Mouse (Mus musculus): ENCODE data around the gene Fam20a.
"Not testable (repeated sequence)": the region's sequence is repeated elsewhere in the genome, so short reads cannot be mapped to it uniquely, and the experiment has no call there.

Gene Fam20a

GRCm38 (mm10) chr11:109680934-109681333 is 41.1 kb downstream of the Fam20a start:
- DNase-seq (ENCODE audit: low read depth, low spot score) = no peak

- DNase-seq (ENCODE audit: low read depth, low spot score) = no peak
Measured at GRCm38 (mm10) chr11:109678291-109678690, 43.8 kb downstream of the Fam20a start.

- no peak for DNase-seq (ENCODE audit: low read depth, low spot score)
Measured at GRCm38 (mm10) chr11:109676621-109677373, 45.3 kb downstream of the Fam20a start.

- no peak for DNase-seq (ENCODE audit: low read depth, low spot score)
Measured at GRCm38 (mm10) chr11:109675771-109676170, 46.3 kb downstream of the Fam20a start.

- no peak for DNase-seq (ENCODE audit: low read depth, low spot score)
Measured at GRCm38 (mm10) chr11:109675208-109675607, 46.9 kb downstream of the Fam20a start.

GRCm38 (mm10) chr11:109674542-109674941 is 47.5 kb downstream of the Fam20a start:
- DNase-seq (ENCODE audit: low read depth, low spot score) = no peak

- no peak for DNase-seq (ENCODE audit: low read depth, low spot score)
Measured at GRCm38 (mm10) chr11:109673741-109674140, 48.3 kb downstream of the Fam20a start.

GRCm38 (mm10) chr11:109672881-109673739 is 49.0 kb downstream of the Fam20a start:
- no peak for DNase-seq (ENCODE audit: low read depth, low spot score)

- no peak for DNase-seq (ENCODE audit: low read depth, low spot score)
Measured at GRCm38 (mm10) chr11:109672396-109672795, 49.7 kb downstream of the Fam20a start.

- no peak for DNase-seq (ENCODE audit: low read depth, low spot score)
Measured at GRCm38 (mm10) chr11:109672021-109672324, 50.1 kb downstream of the Fam20a start.

GRCm38 (mm10) chr11:109671136-109672020 is 50.7 kb downstream of the Fam20a start:
- no peak for DNase-seq (ENCODE audit: low read depth, low spot score)

GRCm38 (mm10) chr11:109670026-109670916 is 51.8 kb downstream of the Fam20a start:
- DNase-seq (ENCODE audit: low read depth, low spot score) = no peak

- no peak for DNase-seq (ENCODE audit: low read depth, low spot score)
Measured at GRCm38 (mm10) chr11:109669149-109669708, 52.9 kb downstream of the Fam20a start.

- DNase-seq (ENCODE audit: low read depth, low spot score) = no peak
Measured at GRCm38 (mm10) chr11:109668115-109668725, 53.9 kb downstream of the Fam20a start.

GRCm38 (mm10) chr11:109667371-109667770 is 54.7 kb downstream of the Fam20a start:
- DNase-seq (ENCODE audit: low read depth, low spot score) = no peak

- DNase-seq (ENCODE audit: low read depth, low spot score) = no peak
Measured at GRCm38 (mm10) chr11:109666411-109666810, 55.7 kb downstream of the Fam20a start.

- DNase-seq (ENCODE audit: low read depth, low spot score) = no peak
Measured at GRCm38 (mm10) chr11:109665424-109665823, 56.7 kb downstream of the Fam20a start.

GRCm38 (mm10) chr11:109664293-109664692 is 57.8 kb downstream of the Fam20a start:
- no peak for DNase-seq (ENCODE audit: low read depth, low spot score)

- DNase-seq (ENCODE audit: low read depth, low spot score) = not testable (repeated sequence)
Measured at GRCm38 (mm10) chr11:109660526-109660925, 61.6 kb downstream of the Fam20a start.

GRCm38 (mm10) chr11:109656232-109656631 is 65.8 kb downstream of the Fam20a start:
- DNase-seq (ENCODE audit: low read depth, low spot score) = no peak
